Mouse (Mus musculus) ES-CJ7 (cell line): Measurements from ENCODE around the gene Cbl.
A peak's percentile ranks its signal among the peaks of the same experiment; 100 is the strongest.

Experiments
- DNase-seq: peaks from one replicate; pipeline ENCODE4 v3.0.0; 2011; ENCODE audit warnings: low read depth, low spot score

The Cbl gene

DNA sequence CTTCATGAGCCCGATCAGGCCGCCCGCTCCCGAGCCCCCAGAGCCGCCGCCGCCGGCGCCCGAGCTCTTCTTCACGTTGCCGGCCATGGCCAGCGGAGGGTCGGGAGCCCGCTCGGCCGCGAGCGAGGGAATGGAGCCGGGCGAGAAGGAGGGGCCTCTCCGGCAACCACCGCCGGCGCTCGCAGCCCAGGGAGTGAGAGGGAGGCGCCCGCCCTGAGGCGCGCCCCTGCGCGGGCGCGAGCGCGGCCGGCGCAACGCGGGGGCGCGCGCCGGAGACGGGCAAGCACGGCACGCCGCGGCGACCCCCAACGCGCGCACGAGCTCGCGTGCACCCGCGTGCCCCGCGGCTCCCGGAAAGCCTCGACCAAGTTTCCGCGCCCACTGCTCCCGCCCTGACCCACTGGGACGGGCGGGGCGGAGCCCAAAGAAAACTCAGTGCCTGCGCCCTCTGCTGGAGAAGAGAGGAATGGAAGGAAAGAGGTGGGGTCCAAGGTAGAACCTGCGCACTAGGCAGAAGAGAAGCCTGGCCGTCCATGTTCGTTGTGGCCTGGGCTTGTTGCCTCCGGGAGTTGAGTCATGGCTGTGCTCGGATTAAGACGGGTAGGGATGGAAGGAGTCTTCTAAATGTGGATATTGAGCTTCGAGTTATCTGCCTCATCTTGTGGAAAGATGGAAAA, at the start of gene Cbl:
Cbl (minus strand) TSS at position 248 of the 677 bp plus-strand sequence.
- DNase-seq = peak; percentile 97

GRCm38 (mm10) chr9:44283183-44283582, 49.3 kb upstream of the Cbl start:
- DNase-seq = no peak

GRCm38 (mm10) chr9:44269973-44270372, 36.1 kb upstream of the Cbl start:
- DNase-seq = no peak

DNA sequence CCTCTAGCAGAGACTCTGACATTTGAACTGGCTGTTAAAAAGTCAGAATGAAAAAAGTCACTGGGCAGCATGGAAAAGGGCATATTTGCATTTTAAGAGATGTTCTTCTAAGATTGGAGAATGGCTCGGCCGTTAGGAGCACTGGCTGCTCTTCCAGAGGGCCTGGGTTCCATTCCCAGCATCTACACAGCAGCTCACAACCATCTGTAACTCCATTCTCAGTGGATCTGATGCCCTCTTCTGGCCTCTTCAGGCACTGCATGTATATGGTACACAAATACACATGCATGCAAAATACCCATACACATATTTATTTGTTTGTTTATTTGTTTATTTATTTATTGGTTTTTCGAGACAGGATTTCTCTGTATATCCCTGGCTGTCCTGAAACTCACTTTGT, 35.2 kb upstream of the Cbl start:
- peak; percentile 67 for DNase-seq

GRCm38 (mm10) chr9:44268432-44268831, 34.6 kb upstream of the Cbl start, which contains the start of gene Nlrx1:
TSS of gene Nlrx1 (minus strand) at chr9:44268599.
- no peak for DNase-seq

DNA sequence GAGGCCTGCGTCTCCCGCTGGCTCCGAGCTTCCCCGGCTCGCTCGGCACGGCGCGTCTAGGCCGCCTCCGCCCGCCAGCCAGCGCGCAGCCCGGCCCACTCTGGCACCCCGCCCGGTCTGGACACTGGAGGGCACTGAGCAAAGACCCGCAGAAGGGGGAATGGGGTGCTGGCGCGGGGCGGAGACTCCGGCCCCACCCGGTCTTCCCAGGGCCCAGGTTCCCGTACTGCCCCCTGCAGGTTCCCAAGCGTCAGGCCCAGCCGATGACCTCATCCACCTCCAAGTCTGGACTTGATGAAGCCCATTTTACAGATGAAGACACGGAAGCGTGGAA, 34.1 kb upstream of the Cbl start:
- peak; percentile 79 for DNase-seq

- DNase-seq = no peak
Measured at GRCm38 (mm10) chr9:44267319-44268026, 33.6 kb upstream of the Cbl start.

DNA sequence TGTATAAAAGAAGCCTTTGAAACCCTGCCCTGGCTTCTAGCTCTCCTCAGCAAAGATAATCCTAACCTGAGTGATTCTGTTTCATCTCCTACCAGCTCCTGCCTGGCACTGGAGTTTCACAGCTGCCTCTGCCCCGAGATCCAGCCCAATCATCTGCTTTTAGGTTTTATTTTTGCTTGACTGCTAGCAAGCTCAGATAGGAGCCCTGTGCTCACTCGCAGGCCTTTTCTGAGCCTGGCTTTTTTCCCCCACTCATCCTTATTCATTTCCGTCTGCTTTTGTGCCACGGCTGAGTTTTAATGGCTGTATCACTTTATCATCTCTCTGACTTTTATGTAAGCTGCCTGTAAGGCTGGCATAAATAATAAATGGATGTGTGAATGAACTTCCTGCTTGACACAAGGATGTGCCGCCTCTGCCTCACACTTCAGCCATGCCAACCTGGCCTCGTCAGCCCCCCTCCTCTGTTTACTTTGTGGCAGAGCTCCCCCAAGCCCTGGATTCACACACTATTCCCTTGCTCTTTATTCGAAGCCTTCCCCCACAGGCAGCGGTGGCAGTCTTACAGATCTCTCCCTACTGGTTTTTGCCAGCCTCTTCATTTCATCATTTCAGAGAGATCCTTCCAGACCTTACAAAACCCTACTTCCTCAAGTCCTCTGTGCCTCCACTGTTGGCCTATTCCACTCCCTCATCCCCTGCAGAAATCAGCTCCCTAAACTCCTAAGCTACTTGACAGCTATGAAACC, 32.8 kb upstream of the Cbl start:
- no peak for DNase-seq

- DNase-seq = no peak
Measured at GRCm38 (mm10) chr9:44261388-44261787, 27.5 kb upstream of the Cbl start.

DNA sequence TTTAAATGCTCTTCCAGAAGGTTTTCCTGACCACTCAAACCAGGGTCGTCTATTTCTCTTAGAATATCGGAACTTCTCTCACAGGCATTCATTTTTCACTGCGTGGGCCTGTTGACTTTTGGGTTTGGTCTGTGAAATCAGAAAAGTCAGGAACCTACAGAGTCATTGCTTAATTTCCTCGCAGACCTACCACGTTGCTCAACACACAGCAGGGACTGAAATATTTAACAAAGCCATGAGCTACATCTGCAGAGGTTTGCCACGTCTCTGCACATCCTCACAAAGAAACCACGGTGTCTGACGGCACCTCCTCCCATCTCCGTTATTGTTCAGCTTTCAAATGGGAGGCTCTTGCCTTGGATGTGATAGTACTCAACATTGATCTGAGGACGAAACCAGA, 25.2 kb upstream of the Cbl start:
- DNase-seq = no peak

DNA sequence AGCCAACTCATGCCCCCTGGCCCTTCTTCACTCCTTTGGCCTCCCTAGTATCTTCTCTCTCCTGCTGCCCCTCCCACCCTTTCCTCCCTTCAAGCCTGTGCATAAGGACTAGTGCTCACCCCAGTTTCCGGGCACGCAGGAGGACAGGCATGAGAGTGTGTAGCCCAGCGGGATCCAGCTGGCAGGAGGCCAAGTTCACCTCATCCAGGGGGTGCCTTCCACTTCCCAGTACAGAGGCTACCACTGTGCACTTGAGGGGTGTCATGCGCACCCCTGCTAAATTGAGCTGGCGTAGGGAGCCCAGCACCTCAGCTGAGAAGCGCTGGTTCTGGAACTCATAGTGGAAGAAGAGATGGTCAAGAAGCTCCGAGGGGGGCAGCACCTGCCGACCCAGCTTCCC, 22.4 kb upstream of the Cbl start:
- no peak for DNase-seq

DNA sequence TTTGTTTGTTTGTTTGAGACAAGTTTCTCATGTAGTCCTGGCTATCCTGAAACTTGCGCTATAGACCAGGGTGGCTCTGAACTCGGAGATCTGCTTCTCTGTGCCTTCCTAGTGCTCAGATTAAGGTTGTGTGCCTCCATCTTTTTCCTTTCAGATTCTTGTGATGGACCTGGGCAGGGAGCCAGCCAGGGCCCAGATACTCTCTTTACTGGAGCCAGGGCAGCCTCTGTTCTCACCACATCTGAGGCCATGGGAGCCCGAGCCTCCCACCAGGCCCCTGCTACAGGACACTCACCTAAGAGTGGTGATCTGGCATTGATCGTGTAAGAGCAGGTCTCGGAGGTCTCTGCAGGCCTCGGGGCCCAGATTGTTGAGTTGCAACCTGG, 21.3 kb upstream of the Cbl start:
- DNase-seq = no peak

DNA sequence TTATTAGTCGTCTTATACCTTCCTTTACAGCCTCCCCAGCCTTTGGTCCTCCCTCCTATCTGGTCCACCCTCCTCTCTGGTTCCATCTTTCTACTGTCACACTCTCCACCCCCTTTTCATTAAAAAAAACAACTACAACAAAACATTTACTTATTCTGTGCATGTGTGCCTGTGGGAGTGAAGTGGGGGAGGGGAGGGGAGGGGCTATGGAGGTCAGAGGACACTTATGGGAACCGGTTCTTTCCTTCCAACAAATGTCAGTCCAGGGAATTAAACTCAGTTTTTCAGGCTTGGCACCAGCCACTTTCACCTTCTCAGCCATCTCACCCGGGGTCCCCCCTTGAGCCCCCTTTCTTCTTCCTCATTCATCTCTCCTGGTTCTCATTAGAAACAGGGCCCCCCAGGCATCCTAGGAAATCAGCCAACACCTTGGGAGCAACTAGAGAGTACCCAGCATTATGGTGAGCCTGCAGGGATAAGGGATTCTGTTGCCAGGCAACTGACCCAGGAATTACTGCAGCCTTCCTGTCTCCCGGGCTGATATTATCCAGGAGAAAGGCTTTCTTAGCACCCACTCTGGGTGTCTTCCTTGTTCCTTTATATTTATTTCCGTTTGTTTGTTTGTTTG, 20.8 kb upstream of the Cbl start:
- no peak for DNase-seq

GRCm38 (mm10) chr9:44253441-44253840, 19.6 kb upstream of the Cbl start:
- DNase-seq = no peak

DNA sequence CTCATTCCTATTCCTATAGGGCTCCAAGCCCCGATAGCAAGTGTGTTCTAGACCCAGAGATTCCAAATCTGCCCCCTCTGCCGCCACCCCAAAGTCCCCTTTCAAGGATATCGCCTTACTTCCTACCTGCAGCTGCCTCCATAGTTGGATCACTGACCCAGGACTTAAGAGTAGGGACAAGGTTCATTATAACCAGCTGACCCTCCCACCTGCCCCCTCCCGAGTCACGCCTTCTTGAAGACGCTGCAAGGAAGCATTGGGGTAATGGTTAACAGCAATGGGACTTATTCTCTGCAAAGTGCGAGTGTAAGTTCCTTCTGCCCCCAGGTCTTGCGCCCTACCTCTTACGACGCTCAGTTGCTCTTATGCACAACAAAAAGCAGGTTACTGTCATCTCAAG, 17.5 kb upstream of the Cbl start, which contains the start of gene Pdzd3:
Pdzd3 (minus strand) TSS at position 158 of the 400 bp plus-strand sequence.
- DNase-seq = no peak

DNA sequence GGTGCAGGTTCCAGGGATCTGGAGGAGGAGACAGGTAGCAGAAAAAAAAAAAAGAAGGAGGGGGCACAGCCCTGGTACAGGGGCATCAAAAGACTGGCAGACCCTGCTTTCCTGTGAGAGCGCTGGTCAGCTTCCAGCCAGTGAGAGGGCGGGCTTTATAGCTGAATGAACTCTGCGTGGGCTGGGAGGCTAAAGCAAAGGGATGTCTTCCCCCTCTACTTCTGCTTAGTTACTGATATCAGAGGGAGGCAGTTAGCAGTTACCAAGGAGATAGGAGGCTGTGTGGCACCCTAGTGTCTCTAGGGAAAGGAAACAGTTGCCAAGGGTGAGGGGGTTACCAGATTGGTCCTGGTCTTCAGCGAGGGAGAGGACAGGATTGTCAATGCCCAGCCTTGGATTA, 16.6 kb upstream of the Cbl start:
- DNase-seq = no peak

GRCm38 (mm10) chr9:44249181-44250146, 15.6 kb upstream of the Cbl start:
- peak; percentile 83 for DNase-seq

DNA sequence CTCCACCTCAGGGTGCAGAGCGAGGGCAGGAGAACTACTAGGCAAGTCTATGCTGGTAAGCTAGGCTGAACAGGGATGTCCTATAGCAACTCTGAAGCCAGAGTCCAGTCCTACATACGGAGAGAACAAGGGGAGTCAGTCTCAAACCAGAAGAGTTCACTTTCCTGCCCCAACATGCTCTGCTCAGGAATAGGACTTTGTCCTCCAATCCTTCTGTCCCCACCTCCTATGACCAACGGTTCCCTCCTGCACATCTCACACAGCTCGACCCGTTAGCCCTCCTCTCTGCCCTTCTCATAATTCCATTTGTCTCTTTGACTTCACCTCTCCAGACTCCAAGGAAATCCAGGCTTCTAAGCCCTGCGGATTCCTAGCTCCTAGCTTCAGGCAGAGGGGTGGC, 14.1 kb upstream of the Cbl start:
- DNase-seq = no peak

DNA sequence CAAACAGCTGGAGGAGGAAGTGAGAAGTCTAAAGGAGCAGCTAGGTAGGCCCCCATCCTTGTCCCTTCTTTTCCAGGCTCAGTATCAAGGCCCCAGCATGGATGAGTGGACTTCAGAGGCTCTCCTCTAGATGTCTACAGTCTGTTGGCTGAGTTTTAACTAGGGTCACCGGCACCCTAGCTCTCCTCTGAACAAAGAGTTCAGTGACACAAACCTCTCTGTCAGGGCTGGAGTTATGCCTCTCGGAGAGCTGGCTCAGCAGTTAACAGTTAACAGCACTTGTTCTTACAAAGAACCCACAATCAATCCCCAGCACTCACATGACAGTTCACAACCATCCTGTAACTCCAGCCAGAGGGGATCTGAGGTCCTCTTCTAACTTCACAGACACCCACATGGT, 9.8 kb upstream of the Cbl start:
- no peak for DNase-seq

- DNase-seq = no peak
Measured at GRCm38 (mm10) chr9:44241418-44241817, 7.6 kb upstream of the Cbl start.

- DNase-seq = no peak
Measured at GRCm38 (mm10) chr9:44240911-44241310, 7.1 kb upstream of the Cbl start.
